Mouse (Mus musculus) skeletal muscle tissue, adult 2 months (tissue): ENCODE results near the gene Iah1.

ENCODE experiments used
- DNase-seq: peaks from one replicate; pipeline ENCODE4 v3.0.0-alpha.2; 2012; ENCODE audit warnings: low read depth, low spot score

Gene Iah1

GRCm38 (mm10) chr12:21315923-21316868, at the start of gene Iah1:
Gene Iah1 (plus strand): TSS chr12:21316389.
- peak; percentile 56 for DNase-seq

GRCm38 (mm10) chr12:21266784-21267098, 49.4 kb upstream of the Iah1 start:
- DNase-seq = no peak

- no peak for DNase-seq
Observed at GRCm38 (mm10) chr12:21268083-21268616, 48.0 kb upstream of the Iah1 start.

GRCm38 (mm10) chr12:21274446-21274845, 41.7 kb upstream of the Iah1 start:
- DNase-seq = no peak

- no peak for DNase-seq
Observed at GRCm38 (mm10) chr12:21277352-21277864, 38.8 kb upstream of the Iah1 start.

- no peak for DNase-seq
Observed at GRCm38 (mm10) chr12:21284761-21285441, 31.3 kb upstream of the Iah1 start, which contains the start of gene Cpsf3. Gene Cpsf3 (plus strand): TSS chr12:21285391.

GRCm38 (mm10) chr12:21285508-21286242, 30.5 kb upstream of the Iah1 start:
- no peak for DNase-seq

GRCm38 (mm10) chr12:21286243-21286622, 30.0 kb upstream of the Iah1 start, which contains the start of gene Itgb1bp1:
Gene Itgb1bp1 (minus strand): TSS chr12:21286284.
- peak; percentile 97 for DNase-seq

GRCm38 (mm10) chr12:21286712-21287650, 29.2 kb upstream of the Iah1 start:
- DNase-seq = no peak

GRCm38 (mm10) chr12:21288716-21289395, 27.3 kb upstream of the Iah1 start:
- DNase-seq = no peak

GRCm38 (mm10) chr12:21289651-21290050, 26.5 kb upstream of the Iah1 start:
- DNase-seq = no peak

- DNase-seq = no peak
Observed at GRCm38 (mm10) chr12:21298856-21299255, 17.3 kb upstream of the Iah1 start.

- DNase-seq = no peak
Observed at GRCm38 (mm10) chr12:21301324-21301723, 14.9 kb upstream of the Iah1 start.

GRCm38 (mm10) chr12:21301932-21302331, 14.3 kb upstream of the Iah1 start:
- DNase-seq = no peak

GRCm38 (mm10) chr12:21302361-21302783, 13.8 kb upstream of the Iah1 start:
- DNase-seq = no peak

GRCm38 (mm10) chr12:21305741-21306140, 10.4 kb upstream of the Iah1 start:
- DNase-seq = no peak

GRCm38 (mm10) chr12:21306721-21307120, 9.5 kb upstream of the Iah1 start:
- no peak for DNase-seq

GRCm38 (mm10) chr12:21312201-21312600, 4.0 kb upstream of the Iah1 start:
- no peak for DNase-seq

GRCm38 (mm10) chr12:21316869-21317265, 678 bp downstream of the Iah1 start:
- DNase-seq = peak; percentile 36
